Mouse (Mus musculus): Measurements from ENCODE around the gene Gm10800.
"Not testable (repeated sequence)": the region's sequence is repeated elsewhere in the genome, so short reads cannot be mapped to it uniquely, and the experiment has no call there.

The Gm10800 gene

DNA sequence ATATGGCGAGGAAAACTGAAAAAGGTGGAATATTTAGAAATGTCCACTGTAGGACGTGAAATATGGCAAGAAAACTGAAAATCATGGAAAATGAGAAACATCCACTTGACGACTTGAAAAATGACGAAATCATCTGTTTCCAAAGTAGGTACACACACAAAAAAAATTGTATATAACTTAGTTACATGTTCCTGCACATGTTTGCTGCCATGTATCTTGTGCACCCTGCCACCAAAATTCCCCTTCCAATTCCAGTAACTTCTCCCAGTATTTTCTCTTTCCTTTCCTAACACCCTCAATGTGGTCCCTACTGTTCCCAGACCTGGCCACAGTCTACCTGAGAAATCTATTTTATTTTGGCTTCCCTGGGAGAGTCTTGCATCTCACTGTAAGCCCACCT is at the start of gene Gm10800:
Gene Gm10800, minus strand, starts transcription at position 101 of the 400 bp plus-strand sequence.
- not testable (repeated sequence) for DNase-seq

DNA sequence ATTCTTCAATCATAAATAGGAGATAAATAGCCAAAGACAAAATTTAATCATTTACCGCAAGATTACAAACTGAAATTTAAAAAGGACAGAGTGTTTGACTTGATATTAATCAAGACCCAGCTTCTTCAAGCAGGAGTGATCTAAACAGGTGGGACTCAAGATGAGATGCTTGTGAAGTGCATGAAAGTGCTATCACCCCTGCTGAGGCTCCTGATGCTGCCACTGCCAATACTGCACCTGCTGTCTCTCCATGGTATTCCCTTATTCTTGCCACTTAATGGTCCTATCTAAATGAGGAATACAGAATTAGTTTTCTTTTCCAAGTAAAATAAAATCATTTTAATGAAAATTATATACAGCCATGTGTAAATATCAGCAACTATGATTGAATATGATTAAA is 30.4 kb upstream of the Gm10800 start:
- DNase-seq: no peak

DNA sequence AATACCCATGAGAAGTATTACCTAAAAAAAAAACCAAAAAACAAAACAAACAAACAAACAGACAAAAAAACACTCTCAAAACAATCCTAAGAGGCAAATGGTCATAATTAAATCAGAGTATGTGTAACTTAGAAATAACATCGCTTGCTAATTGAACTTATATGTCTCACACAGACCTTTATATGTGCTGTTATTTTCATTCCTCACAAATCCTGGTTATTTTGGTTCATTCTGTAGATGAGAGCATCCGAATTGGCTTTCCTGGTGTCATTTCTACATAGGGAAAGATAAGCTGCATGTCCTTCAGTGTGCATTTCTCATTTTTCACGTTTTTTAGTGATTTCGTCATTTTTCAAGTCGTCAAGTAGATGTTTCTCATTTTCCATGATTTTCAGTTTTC is 5.2 kb downstream of the Gm10800 start, which contains the start of gene Gm10801:
Gene Gm10801, plus strand, starts transcription at position 301 of the 400 bp plus-strand sequence.
- DNase-seq: not testable (repeated sequence)
